Mouse (Mus musculus) adrenal gland, adult 18-20 months (tissue): ENCODE data around the gene Cbx1. TPM values are rescaled to one million over a fixed set of nuclear protein-coding genes. Genes with fewer than 3 reads are reported as not detected.

Source experiments
- DNase-seq, 2 experiments: peaks; one replicate each; pipeline ENCODE4 v3.0.0; 2021 to 2022; ENCODE audit warnings: low spot score in 2 of 2
- total RNA-seq, 2 experiments: library from RNA; stranded (reverse); gene quantifications; 1 replicate in 1 of 2; 2 replicates in 1 of 2; pipeline ENCODE4 v1.2.3; 2021

The Cbx1 gene
- total RNA-seq, 2 experiments from 2014 or later = 56.6 to 83.6 TPM

DNA sequence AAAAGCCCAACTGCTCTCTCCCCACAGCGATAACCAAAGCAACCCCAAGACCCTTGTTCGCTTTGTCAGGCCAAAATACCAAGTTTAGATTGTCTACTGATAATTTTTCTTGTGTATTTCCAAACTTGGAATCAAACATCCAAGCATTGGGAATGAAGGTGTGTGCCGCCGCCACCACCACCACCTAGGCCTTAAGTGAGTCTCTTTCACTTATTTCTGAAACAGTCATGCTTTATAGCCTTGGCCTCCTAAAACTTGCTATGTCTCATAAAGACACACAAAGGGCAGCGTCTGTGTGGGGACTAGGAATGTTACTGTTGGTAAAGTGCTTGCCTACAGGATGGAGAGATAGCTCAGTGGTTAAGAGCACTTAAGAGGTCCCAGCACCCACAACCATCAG is 25.0 kb downstream of the Cbx1 start:
- no peak for DNase-seq

DNA sequence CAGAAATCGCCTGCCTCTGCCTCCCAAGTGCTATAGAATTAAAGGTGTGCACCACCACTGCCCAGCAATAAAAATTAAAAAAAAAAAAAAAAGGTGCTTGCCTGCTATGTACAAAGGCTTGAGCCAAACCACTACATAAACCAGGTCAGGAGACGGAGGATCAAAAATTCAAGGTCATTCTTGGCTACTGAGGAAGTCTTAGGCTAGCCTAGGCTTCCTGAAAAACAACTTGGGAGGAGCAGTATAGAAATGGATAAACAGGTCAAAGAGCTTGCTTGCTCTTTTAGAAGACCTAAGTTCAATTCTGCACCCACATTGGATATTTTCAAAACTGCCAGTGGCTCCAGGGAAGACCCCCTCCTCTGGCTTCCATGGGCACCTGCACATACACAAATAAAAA is 25.5 kb downstream of the Cbx1 start:
- no peak for DNase-seq

- DNase-seq = no peak
Observed at GRCm38 (mm10) chr11:96815895-96816294, 27.0 kb downstream of the Cbx1 start.

DNA sequence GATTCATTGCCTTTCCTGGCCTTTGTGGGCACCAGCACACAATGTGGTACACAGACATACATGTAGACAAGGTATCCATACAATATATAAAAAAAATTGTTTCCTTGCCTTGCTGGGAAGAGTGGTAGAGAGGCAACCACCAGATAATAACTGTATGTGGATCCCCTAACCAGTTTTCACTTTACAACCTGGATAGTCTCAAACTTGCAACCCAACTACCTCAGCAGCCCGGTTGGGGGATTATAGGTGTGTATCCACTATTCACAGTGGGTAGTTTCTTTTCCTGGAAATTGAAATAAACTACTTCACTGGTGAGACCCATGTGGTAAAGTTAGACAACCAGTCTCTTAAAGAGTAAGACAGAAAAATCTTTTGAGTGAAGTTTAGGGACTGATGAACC is 27.6 kb downstream of the Cbx1 start:
- no peak for DNase-seq

DNA sequence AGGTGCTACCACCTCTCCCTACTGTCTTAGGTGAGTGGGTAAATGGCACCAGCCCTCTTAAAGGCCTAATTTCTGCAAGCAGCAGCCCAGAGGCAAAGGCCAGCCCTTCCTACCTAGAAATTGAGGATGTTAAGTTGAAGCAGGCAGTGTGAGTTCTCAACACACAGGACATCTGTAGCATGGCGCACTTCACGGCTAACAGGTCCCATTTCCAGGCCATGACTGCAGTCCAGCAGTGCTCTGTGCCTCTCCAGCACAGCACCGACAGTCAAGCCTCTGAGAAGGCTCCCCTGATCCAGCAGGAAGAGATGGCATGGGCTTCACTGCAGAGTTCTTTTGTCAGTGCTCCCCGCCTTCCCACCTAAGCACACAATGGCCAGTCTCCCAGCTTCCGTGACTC is 28.1 kb downstream of the Cbx1 start:
- DNase-seq = no peak

DNA sequence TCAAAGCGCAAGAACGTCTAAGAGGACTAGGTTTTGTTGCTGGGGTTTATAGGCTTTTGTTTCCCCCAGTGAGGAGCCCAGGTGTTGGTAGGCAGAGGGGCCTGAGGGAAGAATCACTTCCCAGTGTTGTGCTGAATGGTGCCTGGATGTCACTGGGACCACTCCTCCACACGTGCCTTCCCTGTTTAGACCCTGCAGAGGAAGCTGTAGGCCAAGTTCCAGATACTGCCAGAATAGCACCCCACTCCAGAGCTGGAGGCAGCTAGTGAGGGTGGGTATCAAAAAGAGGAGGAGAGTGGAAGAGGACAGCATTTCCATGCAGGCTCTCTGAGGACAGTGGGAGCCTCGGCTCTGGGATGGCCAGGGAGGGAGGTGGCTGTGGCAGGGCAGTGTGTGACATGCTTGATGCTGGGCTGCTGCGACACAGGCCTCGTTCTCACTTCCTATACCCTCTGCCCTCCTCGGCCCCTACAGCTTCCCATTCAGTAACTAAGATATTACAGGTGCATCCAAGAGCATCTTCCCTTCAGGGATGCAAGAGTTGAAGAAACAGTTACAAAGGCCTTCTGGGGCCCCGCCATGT is 29.3 kb downstream of the Cbx1 start:
- DNase-seq = no peak

GRCm38 (mm10) chr11:96821956-96822355 is 33.0 kb downstream of the Cbx1 start:
- no peak for DNase-seq

GRCm38 (mm10) chr11:96822675-96823470 is 33.9 kb downstream of the Cbx1 start:
- DNase-seq = peak in 1 of 2 experiments; percentile 47

GRCm38 (mm10) chr11:96823471-96823837 is 34.5 kb downstream of the Cbx1 start:
- peak in 1 of 2 experiments; percentile 26 for DNase-seq

GRCm38 (mm10) chr11:96823880-96824782 is 35.2 kb downstream of the Cbx1 start:
- peak; percentile 76 to 82 for DNase-seq

- DNase-seq = peak; percentile 58 to 75
Observed at GRCm38 (mm10) chr11:96824783-96825495, 36.0 kb downstream of the Cbx1 start.

DNA sequence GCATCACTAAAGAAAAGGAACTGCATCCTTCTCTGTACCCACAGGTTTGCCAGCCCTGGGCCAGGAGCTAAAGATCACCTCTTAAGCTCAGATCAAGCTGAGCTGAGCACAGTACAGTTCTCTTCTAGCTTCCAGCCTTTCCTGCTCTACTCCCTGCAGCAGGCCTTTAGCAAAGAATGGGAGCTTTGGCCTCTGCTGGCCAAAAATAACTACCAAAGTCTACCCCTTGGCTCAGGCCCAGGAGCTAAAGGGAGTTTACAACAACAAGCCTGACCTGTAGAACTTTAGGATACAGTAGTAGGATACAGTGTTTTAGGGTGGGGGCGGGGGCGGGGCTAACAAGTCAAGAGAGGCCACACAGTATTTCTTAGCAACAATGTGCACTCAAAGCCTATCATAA is 37.6 kb downstream of the Cbx1 start:
- DNase-seq = no peak

DNA sequence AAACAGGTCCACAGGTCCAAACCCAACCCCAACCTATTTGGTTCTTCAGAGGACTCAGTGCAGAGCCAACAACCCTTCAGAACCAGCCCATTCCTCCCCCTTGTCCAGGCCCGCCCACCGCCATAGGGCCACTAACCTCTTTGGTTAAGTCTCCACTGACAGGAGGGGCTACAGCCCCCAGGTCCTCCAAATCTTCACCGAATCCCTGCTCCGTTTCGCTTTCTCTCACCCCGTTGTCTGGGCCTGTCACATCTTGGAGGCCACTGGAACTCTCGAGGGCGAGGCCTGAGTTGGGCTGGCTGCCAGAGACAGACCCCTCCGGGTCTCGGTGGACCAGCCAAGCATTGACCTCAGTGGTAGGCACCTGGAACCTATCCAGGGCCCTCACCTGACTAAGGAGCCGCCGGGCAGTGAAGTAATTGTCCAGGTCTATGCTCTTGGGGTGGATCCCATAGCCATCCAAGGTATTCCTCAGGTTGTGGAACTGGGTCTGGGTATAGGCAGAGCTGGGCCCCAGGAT is 38.2 kb downstream of the Cbx1 start:
- DNase-seq = peak; percentile 27 to 41

- DNase-seq = no peak
Observed at GRCm38 (mm10) chr11:96827917-96828316, 39.0 kb downstream of the Cbx1 start.

GRCm38 (mm10) chr11:96828881-96829280 is 40.0 kb downstream of the Cbx1 start:
- peak in 1 of 2 experiments; percentile 18 for DNase-seq

DNA sequence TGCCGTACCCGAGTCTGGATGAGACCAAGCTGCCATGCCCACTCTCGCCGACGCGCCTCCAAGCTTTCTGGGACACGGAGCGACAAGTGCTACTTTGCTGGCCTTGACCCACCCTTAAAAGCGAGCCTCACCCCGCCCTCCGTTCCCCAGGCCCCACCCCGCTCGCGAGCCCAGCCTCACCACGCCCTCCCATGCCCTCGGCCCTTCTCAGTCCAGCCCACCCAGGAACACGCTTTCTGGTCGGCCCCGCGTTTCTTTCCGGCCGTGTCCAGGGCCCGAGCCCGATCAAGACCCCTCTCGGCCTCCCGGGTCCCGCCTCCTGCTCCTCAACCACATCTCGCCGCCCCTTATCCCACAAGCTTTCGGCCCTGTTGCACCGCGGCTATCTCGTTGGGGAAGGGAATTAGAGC is 40.5 kb downstream of the Cbx1 start:
- peak; percentile 95 to 97 for DNase-seq

DNA sequence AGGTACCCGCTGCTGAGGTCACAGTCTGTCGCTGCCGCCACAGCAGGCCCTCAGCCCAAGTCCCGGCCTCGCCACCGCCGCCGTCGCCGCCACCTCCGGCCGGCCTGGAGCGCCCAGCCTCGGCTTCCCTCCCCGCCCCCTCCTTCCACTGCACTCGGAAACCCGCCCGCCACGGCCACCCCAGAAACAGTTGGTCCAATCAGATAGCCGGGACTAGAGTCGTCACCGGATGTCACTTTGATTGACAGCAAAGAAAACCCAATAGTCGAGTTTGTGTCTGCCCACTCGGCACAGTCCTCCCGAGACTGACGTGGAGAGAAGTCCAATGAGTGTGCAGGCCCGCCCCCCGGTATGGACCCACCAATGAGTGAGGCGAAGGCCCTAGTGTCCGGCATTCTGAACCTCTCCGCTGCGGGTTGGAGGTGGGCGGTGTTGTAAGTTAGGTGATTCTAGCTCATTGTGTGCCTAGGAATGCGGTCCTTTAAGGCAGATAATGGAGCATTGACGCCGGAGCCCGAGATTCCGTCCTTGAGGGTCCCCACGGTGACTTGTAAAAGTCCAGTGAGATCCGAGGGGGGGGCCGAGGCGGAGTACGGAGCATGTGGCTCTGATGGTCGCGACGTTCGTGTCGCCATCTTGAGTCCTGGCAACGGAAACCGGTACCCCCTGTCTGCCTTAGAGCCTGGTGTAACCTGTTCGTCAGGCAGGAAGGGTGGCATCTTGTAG is 41.0 kb downstream of the Cbx1 start, which contains the start of gene Nfe2l1:
Nfe2l1 (minus strand) TSS at position 156 of the 726 bp plus-strand sequence.
- DNase-seq = peak; percentile 89 to 91

GRCm38 (mm10) chr11:96830539-96831216 is 41.8 kb downstream of the Cbx1 start:
- peak in 1 of 2 experiments; percentile 19 for DNase-seq

- peak in 1 of 2 experiments; percentile 20 for DNase-seq
Observed at GRCm38 (mm10) chr11:96831516-96831915, 42.6 kb downstream of the Cbx1 start.
